Mouse (Mus musculus): ENCODE measurements around the gene H60b.
"Not testable (repeated sequence)": the region's sequence is repeated elsewhere in the genome, so short reads cannot be mapped to it uniquely, and the experiment has no call there.

The H60b gene

GRCm38 (mm10) chr10:22165328-22166003 lies 7.1 kb downstream of the H60b start:
- DNase-seq = not testable (repeated sequence)

- not testable (repeated sequence) for DNase-seq
These were observed 7.6 kb downstream of the H60b start for GRCm38 (mm10) chr10:22166025-22166424.

- DNase-seq = not testable (repeated sequence)
These were observed 8.7 kb downstream of the H60b start for GRCm38 (mm10) chr10:22167061-22167460.

GRCm38 (mm10) chr10:22169116-22169515 lies 10.7 kb downstream of the H60b start:
- not testable (repeated sequence) for DNase-seq

- not testable (repeated sequence) for DNase-seq
These were observed 14.3 kb downstream of the H60b start for GRCm38 (mm10) chr10:22172431-22173334.

GRCm38 (mm10) chr10:22173335-22174189 lies 15.2 kb downstream of the H60b start:
- not testable (repeated sequence) for DNase-seq

GRCm38 (mm10) chr10:22174190-22174487 lies 15.8 kb downstream of the H60b start:
- not testable (repeated sequence) for DNase-seq

GRCm38 (mm10) chr10:22176515-22176914 lies 18.1 kb downstream of the H60b start:
- DNase-seq = not testable (repeated sequence)

- DNase-seq = not testable (repeated sequence)
These were observed 32.6 kb downstream of the H60b start for GRCm38 (mm10) chr10:22191035-22191434.

- DNase-seq = not testable (repeated sequence)
These were observed 43.0 kb downstream of the H60b start for GRCm38 (mm10) chr10:22201352-22201751.

GRCm38 (mm10) chr10:22202784-22203583 lies 44.6 kb downstream of the H60b start:
- not testable (repeated sequence) for DNase-seq

- not testable (repeated sequence) for DNase-seq
These were observed 48.1 kb downstream of the H60b start for GRCm38 (mm10) chr10:22206443-22206842.

GRCm38 (mm10) chr10:22212012-22212696 lies 53.8 kb downstream of the H60b start:
- peak; percentile 53 to 61 for DNase-seq

- peak in 1 of 2 experiments; percentile 17 for DNase-seq
These were observed 65.3 kb downstream of the H60b start for GRCm38 (mm10) chr10:22223474-22224349.

- DNase-seq = no peak
These were observed 106.7 kb downstream of the H60b start for GRCm38 (mm10) chr10:22265060-22265459.

GRCm38 (mm10) chr10:22270879-22271786 lies 112.7 kb downstream of the H60b start:
- DNase-seq = not testable (repeated sequence)

- DNase-seq = peak; percentile 23 to 37
These were observed 114.7 kb downstream of the H60b start for GRCm38 (mm10) chr10:22272914-22273683.

GRCm38 (mm10) chr10:22273684-22274305 lies 115.4 kb downstream of the H60b start:
- DNase-seq = peak; percentile 1
